Mouse (Mus musculus): ENCODE measurements around the gene Epb42.

DNA sequence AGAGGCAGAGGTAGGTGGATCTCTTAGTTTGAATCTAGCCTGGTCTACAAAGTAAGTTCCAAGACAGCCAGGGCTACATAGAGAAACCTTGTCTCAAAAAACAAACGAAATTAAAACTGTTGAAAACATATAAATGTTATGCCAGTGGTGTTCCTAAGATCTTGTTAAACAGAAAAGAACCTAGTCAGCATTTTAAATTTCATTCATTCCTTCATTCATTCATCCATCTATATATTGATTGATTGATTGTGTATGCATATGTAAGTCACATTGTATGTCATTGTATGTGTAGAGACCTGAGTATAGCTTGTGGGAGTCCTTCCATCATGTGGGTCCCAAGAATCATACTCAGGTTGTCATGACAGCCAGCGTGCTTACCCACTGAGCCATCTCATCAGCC lies 21.4 kb downstream of the Epb42 start:
- no peak for TF ChIP-seq CTCF (IDR thresholded peaks at IDR 0.05; ENCODE audit: borderline replicate concordance, extremely low read depth, insufficient read depth, insufficient read length)
- TF ChIP-seq POLR2A (IDR thresholded peaks at IDR 0.05; ENCODE audit: borderline replicate concordance, extremely low read depth, insufficient read depth, insufficient read length, poor library complexity, severe bottlenecking): no peak
